Mouse (Mus musculus) embryonic stem cell, embryonic (primary cell): Measurements from ENCODE around the gene Pih1d1.

Source experiments
- CTCF ChIA-PET, 4 experiments: fragments of 300-600 bp in 2 of 4; fragments of 350-600 bp in 2 of 4; sonication (Branson Sonifier 250); formaldehyde crosslinking; loops; one replicate each; lab custom pipeline; 2022; ENCODE audit warnings: inconsistent platforms in 2 of 4; lab: Charles Lee
- POLR2A ChIA-PET, 4 experiments: fragments of 300-600 bp in 2 of 4; fragments of 350-600 bp in 2 of 4; sonication (Branson Sonifier 250); formaldehyde crosslinking; loops; one replicate each; lab custom pipeline; 2022; ENCODE audit warnings: antibody characterized with exemption in 4 of 4, inconsistent platforms in 1 of 4; lab: Charles Lee

The Pih1d1 gene

GRCm38 (mm10) chr7:45133446-45134159 is 20.5 kb upstream of the Pih1d1 start:
- ChIA-PET POLR2A (interaction anchor here (0.7 to 2.0 kb wide), 44 partner anchors 8 to 262 kb away, joined by 3 to 45 read pairs (median 4); partner anchors contain the start of genes Aldh16a1 (in 3 of the 4), Pih1d1 (in 3 of the 4), Prmt1 (in 2 of the 4) and Rcn3 (in 2 of the 4)), CTCF (interaction anchor here in 3 of 4 experiments (0.7 to 1.6 kb wide), 17 partner anchors 17 to 314 kb away, joined by 3 to 8 read pairs (median 4); partner anchors contain the start of genes Kcna7 (in 2 of the 3), Aldh16a1 (in 1 of the 3), Ccdc155 (in 1 of the 3) and Pih1d1 (in 1 of the 3))

- ChIA-PET CTCF (interaction anchor here (0.6 to 1.6 kb wide), 28 partner anchors 16 to 484 kb away, joined by 3 to 8 read pairs (median 4); partner anchors contain the start of genes Kcna7 (in 2 of the 4), Aldh16a1 (in 1 of the 4), Ccdc155 (in 1 of the 4) and Irf3 (in 1 of the 4)), POLR2A (interaction anchor here (0.6 to 2.0 kb wide), 51 partner anchors 8 to 261 kb away, joined by 3 to 45 read pairs (median 4); partner anchors contain the start of genes Aldh16a1 (in 3 of the 4), Pih1d1 (in 3 of the 4), Prmt1 (in 2 of the 4) and Rcn3 (in 2 of the 4))
Observed at GRCm38 (mm10) chr7:45134544-45135026, 19.5 kb upstream of the Pih1d1 start.

- CTCF ChIA-PET: interaction anchor here in 3 of 4 experiments (0.6 to 1.6 kb wide), 8 partner anchors 42 to 485 kb away, joined by 3 to 8 read pairs (median 4); partner anchors contain the start of gene Irf3 (in 1 of the 3)
- POLR2A ChIA-PET: interaction anchor here in 3 of 4 experiments (0.6 to 2.0 kb wide), 23 partner anchors 7 to 226 kb away, joined by 3 to 45 read pairs (median 6); partner anchors contain the start of genes Aldh16a1 (in 2 of the 3), Pih1d1 (in 2 of the 3), Rps11 (in 2 of the 3) and Ccdc155 (in 1 of the 3)
Observed at GRCm38 (mm10) chr7:45135370-45135769, 18.7 kb upstream of the Pih1d1 start.

GRCm38 (mm10) chr7:45135993-45136567 is 18.0 kb upstream of the Pih1d1 start, which contains the start of the genes Gm45713 and Flt3l:
Gene Gm45713, minus strand, starts transcription at chr7:45136231.
Gene Flt3l, minus strand, starts transcription at chr7:45136432.
- POLR2A ChIA-PET: interaction anchor here (0.7 to 2.6 kb wide), 30 partner anchors 8 to 324 kb away, joined by 3 to 32 read pairs (median 4); partner anchors contain the start of genes Rps11 (in 2 of the 4), Aldh16a1 (in 1 of the 4), Fcgrt (in 1 of the 4) and Ftl1 (in 1 of the 4)
- CTCF ChIA-PET: interaction anchor here (0.6 to 2.6 kb wide), 61 partner anchors 8 to 1350 kb away, joined by 3 to 26 read pairs (median 3); partner anchors contain the start of genes Rcn3 (in 3 of the 4), Aldh16a1 (in 2 of the 4), Akt1s1 (in 1 of the 4) and Ap2a1 (in 1 of the 4)

- CTCF ChIA-PET: interaction anchor here (0.6 to 2.6 kb wide), 13 partner anchors 12 to 208 kb away, joined by 3 to 26 read pairs (median 3); partner anchors contain the start of genes Rcn3 (in 2 of the 4), Aldh16a1 (in 1 of the 4), Ap2a1 (in 1 of the 4) and Pih1d1 (in 1 of the 4)
- POLR2A ChIA-PET: interaction anchor here (0.6 to 2.6 kb wide), 23 partner anchors 9 to 267 kb away, joined by 3 to 32 read pairs (median 4); partner anchors contain the start of genes Aldh16a1 (in 3 of the 4), Pih1d1 (in 2 of the 4), Fcgrt (in 1 of the 4) and Ptov1 (in 1 of the 4)
Observed at GRCm38 (mm10) chr7:45137171-45138006, 16.7 kb upstream of the Pih1d1 start.

- CTCF ChIA-PET: interaction anchor here in 1 of 4 experiments (2.6 kb wide), 1 partner anchor 57 kb away, joined by 26 read pairs; no protein-coding TSS in a partner anchor
- POLR2A ChIA-PET: interaction anchor here in 2 of 4 experiments (1.0 to 2.6 kb wide), 4 partner anchors 8 to 59 kb away, joined by 3 to 32 read pairs (median 6); partner anchors contain the start of gene Rps11 (in 1 of the 2)
Observed at GRCm38 (mm10) chr7:45138403-45138802, 15.7 kb upstream of the Pih1d1 start.

GRCm38 (mm10) chr7:45139904-45140723 is 14.0 kb upstream of the Pih1d1 start:
- ChIA-PET POLR2A (interaction anchor here in 3 of 4 experiments (0.6 to 2.0 kb wide), 10 partner anchors 10 to 323 kb away, joined by 3 to 7 read pairs (median 4); partner anchors contain the start of genes Aldh16a1 (in 1 of the 3) and Rps11 (in 1 of the 3)), CTCF (interaction anchor here in 3 of 4 experiments (0.6 to 1.6 kb wide), 4 partner anchors 11 to 213 kb away, joined by 3 to 6 read pairs (median 4); no protein-coding TSS in a partner anchor)

- ChIA-PET POLR2A (interaction anchor here in 3 of 4 experiments (0.5 to 6.2 kb wide), 5 partner anchors 9 to 427 kb away, joined by 3 to 35 read pairs (median 3); partner anchors contain the start of genes Aldh16a1 (in 1 of the 3) and Pih1d1 (in 1 of the 3)), CTCF (no interaction called here)
Observed at GRCm38 (mm10) chr7:45141319-45141718, 12.8 kb upstream of the Pih1d1 start.

GRCm38 (mm10) chr7:45141914-45142313 is 12.2 kb upstream of the Pih1d1 start:
- ChIA-PET CTCF (no interaction called here), POLR2A (interaction anchor here in 3 of 4 experiments (0.5 to 6.2 kb wide), 11 partner anchors 7 to 426 kb away, joined by 3 to 35 read pairs (median 5); partner anchors contain the start of genes Aldh16a1 (in 2 of the 3) and Pih1d1 (in 2 of the 3))

- CTCF ChIA-PET: interaction anchor here in 2 of 4 experiments (0.9 to 2.7 kb wide), 4 partner anchors 8 to 77 kb away, joined by 3 to 8 read pairs (median 6); partner anchors contain the start of genes Flt3l (in 1 of the 2) and Gm45713 (in 1 of the 2)
Observed at GRCm38 (mm10) chr7:45144368-45145174, 9.5 kb upstream of the Pih1d1 start.

GRCm38 (mm10) chr7:45145460-45145859 is 8.6 kb upstream of the Pih1d1 start:
- POLR2A ChIA-PET: interaction anchor here in 2 of 4 experiments (0.8 to 6.2 kb wide), 7 partner anchors 8 to 78 kb away, joined by 3 to 35 read pairs (median 9); partner anchors contain the start of genes Aldh16a1 (in 2 of the 2), Pih1d1 (in 2 of the 2), Ccdc155 (in 1 of the 2) and Flt3l (in 1 of the 2)
- CTCF ChIA-PET: interaction anchor here in 2 of 4 experiments (1.1 to 2.7 kb wide), 4 partner anchors 9 to 78 kb away, joined by 3 to 8 read pairs (median 5); partner anchors contain the start of genes Flt3l (in 2 of the 2) and Gm45713 (in 2 of the 2)

More at GRCm38 (mm10) chr7:45144368-45145174, 9.5 kb upstream of the Pih1d1 start:
- POLR2A ChIA-PET: interaction anchor here in 3 of 4 experiments (0.7 to 6.2 kb wide), 10 partner anchors 9 to 77 kb away, joined by 3 to 35 read pairs (median 4); partner anchors contain the start of genes Aldh16a1 (in 2 of the 3), Pih1d1 (in 2 of the 3), Ccdc155 (in 1 of the 3) and Rpl13a (in 1 of the 3)

- POLR2A ChIA-PET: interaction anchor here in 2 of 4 experiments (1.0 to 2.2 kb wide), 6 partner anchors 10 to 89 kb away, joined by 3 to 9 read pairs (median 4); partner anchors contain the start of genes Flt3l (in 2 of the 2), Gm45713 (in 1 of the 2) and Rcn3 (in 1 of the 2)
- CTCF ChIA-PET: no interaction called here
Observed at GRCm38 (mm10) chr7:45147267-45147666, 6.8 kb upstream of the Pih1d1 start.

GRCm38 (mm10) chr7:45147899-45148298 is 6.2 kb upstream of the Pih1d1 start:
- POLR2A ChIA-PET: interaction anchor here in 2 of 4 experiments (1.0 to 2.2 kb wide), 4 partner anchors 11 to 56 kb away, joined by 3 to 9 read pairs (median 3); partner anchors contain the start of genes Flt3l (in 1 of the 2), Gm45713 (in 1 of the 2) and Rcn3 (in 1 of the 2)
- CTCF ChIA-PET: no interaction called here
